Mouse (Mus musculus): Measurements from ENCODE around the gene Cfap161. TPM values are rescaled to one million over a fixed set of nuclear protein-coding genes. Genes with fewer than 3 reads are reported as not detected.

Gene Cfap161
- polyA plus RNA-seq, 2 experiments = 0.28 to 0.82 TPM

GRCm38 (mm10) chr7:83732781-83733180 lies 61.9 kb downstream of the Cfap161 start:
- H3K27ac ChIP-seq (replicated peaks; ENCODE audit: low read depth, low read length) = no peak overlapping the region

GRCm38 (mm10) chr7:83731961-83732666 lies 62.6 kb downstream of the Cfap161 start:
- Histone ChIP-seq H3K9ac (ENCODE audit: low read depth, low read length, severe bottlenecking) (no peak overlapping the region), H3K27me3 (ENCODE audit: control insufficient read depth, insufficient read depth, low read length) (no peaks in the 10 kb centered on the region), H3K36me3 (ENCODE audit: control insufficient read depth, insufficient read depth, low read length) (no peaks in the 10 kb centered on the region), H3K27ac (replicated peaks; ENCODE audit: low read depth, low read length) (no peak overlapping the region), H3K4me1 (ENCODE audit: control insufficient read depth, insufficient read depth, low read length) (no peaks in the 10 kb centered on the region), H3K4me3 (replicated peaks; ENCODE audit: low read length) (no peak overlapping the region), H3K9me3 (ENCODE audit: control insufficient read depth, low read length) (no peaks in the 10 kb centered on the region), H3K4me2 (replicated peaks; ENCODE audit: low read depth, low read length, severe bottlenecking) (no peak overlapping the region)
- no peak for ATAC-seq (ENCODE audit: low FRiP score, low read depth)
- TF ChIP-seq POLR2A (IDR thresholded peaks at IDR 0.05; ENCODE audit: borderline replicate concordance, extremely low read depth, insufficient read depth, insufficient read length) = no peak
- WGBS = 83% methylated on average over 15 of the region's 15 CpGs
- DNase-seq (ENCODE audit: low spot score) = no peak

More at GRCm38 (mm10) chr7:83732781-83733180, 61.9 kb downstream of the Cfap161 start:
- no peak overlapping the region for H3K9ac ChIP-seq (ENCODE audit: low read depth, low read length, severe bottlenecking)
- no peak overlapping the region for H3K4me3 ChIP-seq (replicated peaks; ENCODE audit: low read length)
- H3K36me3 ChIP-seq (ENCODE audit: control insufficient read depth, insufficient read depth, low read length) = no peaks in the 10 kb centered on the region
- ATAC-seq (ENCODE audit: low FRiP score, low read depth) (no peak), DNase-seq (ENCODE audit: low spot score) (no peak)
- 90% methylated on average over 3 of the region's 3 CpGs for WGBS
- H3K9me3 ChIP-seq (ENCODE audit: control insufficient read depth, low read length) = no peaks in the 10 kb centered on the region
- TF ChIP-seq POLR2A (IDR thresholded peaks at IDR 0.05; ENCODE audit: borderline replicate concordance, extremely low read depth, insufficient read depth, insufficient read length) = no peak
- no peaks in the 10 kb centered on the region for H3K4me1 ChIP-seq (ENCODE audit: control insufficient read depth, insufficient read depth, low read length)
- no peak overlapping the region for H3K4me2 ChIP-seq (replicated peaks; ENCODE audit: low read depth, low read length, severe bottlenecking)
- no peaks in the 10 kb centered on the region for H3K27me3 ChIP-seq (ENCODE audit: control insufficient read depth, insufficient read depth, low read length)

GRCm38 (mm10) chr7:83731297-83731696 lies 63.4 kb downstream of the Cfap161 start:
- 83% methylated on average over 6 of the region's 6 CpGs for WGBS
- H3K27me3 ChIP-seq (ENCODE audit: control insufficient read depth, insufficient read depth, low read length) = no peaks in the 10 kb centered on the region
- TF ChIP-seq POLR2A (IDR thresholded peaks at IDR 0.05; ENCODE audit: borderline replicate concordance, extremely low read depth, insufficient read depth, insufficient read length) = no peak
- H3K4me2 ChIP-seq (replicated peaks; ENCODE audit: low read depth, low read length, severe bottlenecking) = no peak overlapping the region
- no peaks in the 10 kb centered on the region for H3K9me3 ChIP-seq (ENCODE audit: control insufficient read depth, low read length)
- H3K4me3 ChIP-seq (replicated peaks; ENCODE audit: low read length) = no peak overlapping the region
- ATAC-seq (ENCODE audit: low FRiP score, low read depth) (no peak), DNase-seq (ENCODE audit: low spot score) (no peak)
- H3K36me3 ChIP-seq (ENCODE audit: control insufficient read depth, insufficient read depth, low read length) = no peaks in the 10 kb centered on the region
- no peak overlapping the region for H3K9ac ChIP-seq (ENCODE audit: low read depth, low read length, severe bottlenecking)
- peaks cover 3% of the 10 kb centered on the region; the same call in 1 of the 2 replicates for H3K4me1 ChIP-seq (ENCODE audit: control insufficient read depth, insufficient read depth, low read length)
- no peak overlapping the region for H3K27ac ChIP-seq (replicated peaks; ENCODE audit: low read depth, low read length)

GRCm38 (mm10) chr7:83726936-83727632 lies 67.6 kb downstream of the Cfap161 start:
- DNase-seq (ENCODE audit: low spot score) (no peak), ATAC-seq (ENCODE audit: low FRiP score, low read depth) (no peak)
- no peak overlapping the region for H3K27ac ChIP-seq (replicated peaks; ENCODE audit: low read depth, low read length)
- H3K36me3 ChIP-seq (ENCODE audit: control insufficient read depth, insufficient read depth, low read length) = no peaks in the 10 kb centered on the region
- no peak for TF ChIP-seq POLR2A (IDR thresholded peaks at IDR 0.05; ENCODE audit: borderline replicate concordance, extremely low read depth, insufficient read depth, insufficient read length)
- peaks cover 9% of the 10 kb centered on the region for H3K4me1 ChIP-seq (ENCODE audit: control insufficient read depth, insufficient read depth, low read length)
- no peak overlapping the region for H3K4me3 ChIP-seq (replicated peaks; ENCODE audit: low read length)
- H3K4me2 ChIP-seq (replicated peaks; ENCODE audit: low read depth, low read length, severe bottlenecking) = no peak overlapping the region
- H3K27me3 ChIP-seq (ENCODE audit: control insufficient read depth, insufficient read depth, low read length) = no peaks in the 10 kb centered on the region
- WGBS = 40% methylated on average over 5 of the region's 5 CpGs
- H3K9ac ChIP-seq (ENCODE audit: low read depth, low read length, severe bottlenecking) = no peak overlapping the region
- no peaks in the 10 kb centered on the region for H3K9me3 ChIP-seq (ENCODE audit: control insufficient read depth, low read length)

- H3K9ac ChIP-seq (ENCODE audit: low read depth, low read length, severe bottlenecking) = no peak overlapping the region
- H3K36me3 ChIP-seq (ENCODE audit: control insufficient read depth, insufficient read depth, low read length) = no peaks in the 10 kb centered on the region
- H3K27ac ChIP-seq (replicated peaks; ENCODE audit: low read depth, low read length) = no peak overlapping the region
- H3K27me3 ChIP-seq (ENCODE audit: control insufficient read depth, insufficient read depth, low read length) = no peaks in the 10 kb centered on the region
- no peak overlapping the region for H3K4me3 ChIP-seq (replicated peaks; ENCODE audit: low read length)
- H3K4me2 ChIP-seq (replicated peaks; ENCODE audit: low read depth, low read length, severe bottlenecking) = no peak overlapping the region
- DNase-seq (ENCODE audit: low spot score) (no peak), ATAC-seq (ENCODE audit: low FRiP score, low read depth) (no peak)
- H3K4me1 ChIP-seq (ENCODE audit: control insufficient read depth, insufficient read depth, low read length) = peaks cover 9% of the 10 kb centered on the region
- no peak for TF ChIP-seq POLR2A (IDR thresholded peaks at IDR 0.05; ENCODE audit: borderline replicate concordance, extremely low read depth, insufficient read depth, insufficient read length)
- H3K9me3 ChIP-seq (ENCODE audit: control insufficient read depth, low read length) = no peaks in the 10 kb centered on the region
Observed at GRCm38 (mm10) chr7:83725801-83726200, 68.9 kb downstream of the Cfap161 start.
